Mouse (Mus musculus): ENCODE data around the gene Pdhx. TPM values are rescaled to one million over a fixed set of nuclear protein-coding genes. Genes with fewer than 3 reads are reported as not detected.

Gene Pdhx
- polyA plus RNA-seq (2012; rRNA removed): 14.6 and 18.3 TPM in 2 replicates

- WGBS: under 1% methylated on average over 55 of the region's 55 CpGs
- peak; percentile 99 for DNase-seq (ENCODE audit: low read depth, low spot score)
These were observed at the start of gene Pdhx, which contains the start of gene Apip for GRCm38 (mm10) chr2:103073219-103073982. Pdhx (minus strand) TSS chr2:103073513. Apip (plus strand) TSS chr2:103073675.

- WGBS: 30% methylated on average over 7 of the region's 7 CpGs
- DNase-seq (ENCODE audit: low read depth, low spot score): peak; percentile 62
These were observed 46.0 kb upstream of the Pdhx start for GRCm38 (mm10) chr2:103119197-103119854.

- no peak for DNase-seq (ENCODE audit: low read depth, low spot score)
- WGBS: 56% methylated on average over 6 of the region's 6 CpGs
These were observed 45.2 kb upstream of the Pdhx start for GRCm38 (mm10) chr2:103118324-103119196.

- no peak for DNase-seq (ENCODE audit: low read depth, low spot score)
- WGBS: 49% methylated on average over 5 of the region's 5 CpGs
These were observed 43.9 kb upstream of the Pdhx start for GRCm38 (mm10) chr2:103117212-103117611.

- DNase-seq (ENCODE audit: low read depth, low spot score): no peak
- 52% methylated on average over 8 of the region's 8 CpGs for WGBS
These were observed 38.4 kb upstream of the Pdhx start for GRCm38 (mm10) chr2:103111669-103112068.

GRCm38 (mm10) chr2:103106172-103106571, 32.9 kb upstream of the Pdhx start:
- 47% methylated on average over 2 of the region's 2 CpGs for WGBS
- no peak for DNase-seq (ENCODE audit: low read depth, low spot score)

GRCm38 (mm10) chr2:103102595-103102994, 29.3 kb upstream of the Pdhx start:
- 67% methylated on average over 5 of the region's 5 CpGs for WGBS
- no peak for DNase-seq (ENCODE audit: low read depth, low spot score)

GRCm38 (mm10) chr2:103089521-103089920, 16.2 kb upstream of the Pdhx start:
- no peak for DNase-seq (ENCODE audit: low read depth, low spot score)
- WGBS: 91% methylated on average over 6 of the region's 6 CpGs

GRCm38 (mm10) chr2:103088099-103088498, 14.8 kb upstream of the Pdhx start:
- 97% methylated on average over 4 of the region's 4 CpGs for WGBS
- no peak for DNase-seq (ENCODE audit: low read depth, low spot score)

- 2% methylated on average over 1 of the region's 1 CpGs for WGBS
- no peak for DNase-seq (ENCODE audit: low read depth, low spot score)
These were observed 13.1 kb upstream of the Pdhx start for GRCm38 (mm10) chr2:103086432-103086831.

- no peak for DNase-seq (ENCODE audit: low read depth, low spot score)
- 84% methylated on average over 10 of the region's 10 CpGs for WGBS
These were observed 12.3 kb upstream of the Pdhx start for GRCm38 (mm10) chr2:103085633-103086032.

GRCm38 (mm10) chr2:103084451-103084850, 11.1 kb upstream of the Pdhx start:
- 33% methylated on average over 5 of the region's 5 CpGs for WGBS
- DNase-seq (ENCODE audit: low read depth, low spot score): no peak

GRCm38 (mm10) chr2:103082853-103083252, 9.5 kb upstream of the Pdhx start:
- 80% methylated on average over 7 of the region's 7 CpGs for WGBS
- DNase-seq (ENCODE audit: low read depth, low spot score): no peak

GRCm38 (mm10) chr2:103081706-103082105, 8.4 kb upstream of the Pdhx start:
- DNase-seq (ENCODE audit: low read depth, low spot score): no peak
- 78% methylated on average over 5 of the region's 5 CpGs for WGBS

- DNase-seq (ENCODE audit: low read depth, low spot score): no peak
- WGBS: 59% methylated on average over 6 of the region's 6 CpGs
These were observed 7.8 kb upstream of the Pdhx start for GRCm38 (mm10) chr2:103081117-103081516.

- whole genome bisulfite sequencing: 60% methylated on average over 3 of the region's 3 CpGs
These were observed 2.7 kb downstream of the Pdhx start for GRCm38 (mm10) chr2:103070586-103070985.

GRCm38 (mm10) chr2:103069752-103070405, 3.4 kb downstream of the Pdhx start:
- DNase-seq (ENCODE audit: low read depth, low spot score): no peak
- WGBS: 91% methylated on average over 5 of the region's 5 CpGs

More at GRCm38 (mm10) chr2:103070586-103070985, 2.7 kb downstream of the Pdhx start:
- no peak for DNase-seq (ENCODE audit: low read depth, low spot score)

GRCm38 (mm10) chr2:103068602-103069001, 4.7 kb downstream of the Pdhx start:
- 78% methylated on average over 1 of the region's 1 CpGs for WGBS
- no peak for DNase-seq (ENCODE audit: low read depth, low spot score)

- no peak for DNase-seq (ENCODE audit: low read depth, low spot score)
- 91% methylated on average over 2 of the region's 2 CpGs for WGBS
These were observed 5.6 kb downstream of the Pdhx start for GRCm38 (mm10) chr2:103067552-103068207.
